Mouse (Mus musculus) limb, embryonic 10.5 days (tissue): ENCODE measurements at regions not wholly inside any gene's neighbourhood (a gene's known extent, or its start where the extent isn't known, plus 50 kb on each side); places are given as distances from the start of the nearest gene placed in this dataset.

ENCODE experiments used
- DNase-seq: peaks from one replicate; pipeline ENCODE4 v3.0.0-alpha.2; 2017; ENCODE audit warnings: low spot score
- H3K27ac ChIP-seq: fragments of 300-500 bp; sonication (generic); 2 replicates; pipeline ENCODE4 v1.5.1; 2016; ENCODE audit warnings: mild to moderate bottlenecking
- H3K27me3 ChIP-seq: fragments of 300-500 bp; sonication (generic); 2 replicates; pipeline ENCODE4 v1.6.1; 2016; ENCODE audit warnings: low read depth, mild to moderate bottlenecking; ENCODE audit not compliant: poor library complexity, severe bottlenecking
- H3K36me3 ChIP-seq: fragments of 300-500 bp; sonication (generic); 2 replicates; pipeline ENCODE4 v1.6.1; 2016; ENCODE audit warnings: mild to moderate bottlenecking, moderate library complexity
- H3K4me1 ChIP-seq: fragments of 300-500 bp; sonication (generic); 2 replicates; pipeline ENCODE4 v1.6.1; 2016
- H3K4me3 ChIP-seq: fragments of 300-500 bp; sonication (generic); 2 replicates; pipeline ENCODE4 v1.5.1; 2016; ENCODE audit warnings: mild to moderate bottlenecking, moderate library complexity
- H3K9me3 ChIP-seq: fragments of 300-500 bp; sonication (generic); replicated peaks from 2 replicates; pipeline ENCODE4 v1.6.1; 2016; ENCODE audit warnings: mild to moderate bottlenecking
- WGBS: fragments of 180-500 bp; shearing (Covaris S2); methylation state at CpG from one replicate; pipeline ENCODE4 v1.1.7; 2016; 5-methylcytosine and 5-hydroxymethylcytosine counted together

GRCm38 (mm10) chr3:38237616-38238015 is 247.0 kb downstream of the Ankrd50 start:
- no peak for DNase-seq
- Histone ChIP-seq H3K27me3 (no peaks in the 10 kb centered on the region), H3K4me1 (peaks cover 15% of the 10 kb centered on the region), H3K27ac (no peak overlapping the region), H3K4me3 (no peak overlapping the region), H3K36me3 (no peaks in the 10 kb centered on the region), H3K9me3 (no peaks in the 10 kb centered on the region)
- 79% methylated on average over 2 of the region's 2 CpGs for WGBS

GRCm38 (mm10) chr3:38235736-38236083 is 248.9 kb downstream of the Ankrd50 start:
- Histone ChIP-seq H3K9me3 (no peaks in the 10 kb centered on the region), H3K27me3 (no peaks in the 10 kb centered on the region), H3K27ac (no peak overlapping the region), H3K4me1 (peaks cover 26% of the 10 kb centered on the region), H3K4me3 (no peak overlapping the region), H3K36me3 (no peaks in the 10 kb centered on the region)
- DNase-seq: peak; percentile 6
- WGBS: 88% methylated on average over 9 of the region's 9 CpGs

- H3K36me3 ChIP-seq: no peaks in the 10 kb centered on the region
- H3K4me3 ChIP-seq: no peak overlapping the region
- peak; percentile 28 for DNase-seq
- no peaks in the 10 kb centered on the region for H3K9me3 ChIP-seq
- 85% methylated on average over 18 of the region's 18 CpGs for WGBS
- H3K27ac ChIP-seq: no peak overlapping the region
- no peaks in the 10 kb centered on the region for H3K27me3 ChIP-seq
- peaks cover 26% of the 10 kb centered on the region for H3K4me1 ChIP-seq
Measured at GRCm38 (mm10) chr3:38235033-38235735, 249.5 kb downstream of the Ankrd50 start.

- no peaks in the 10 kb centered on the region for H3K9me3 ChIP-seq
- H3K4me3 ChIP-seq: no peak overlapping the region
- H3K27ac ChIP-seq: no peak overlapping the region
- no peaks in the 10 kb centered on the region for H3K27me3 ChIP-seq
- no peaks in the 10 kb centered on the region for H3K36me3 ChIP-seq
- DNase-seq: peak; percentile 7
- peaks cover 26% of the 10 kb centered on the region for H3K4me1 ChIP-seq
- WGBS: 91% methylated on average over 4 of the region's 4 CpGs
Measured at GRCm38 (mm10) chr3:38234534-38234933, 250.1 kb downstream of the Ankrd50 start.

- no peak overlapping the region; the same call in 1 of the 2 replicates for H3K27ac ChIP-seq
- peaks cover 26% of the 10 kb centered on the region for H3K4me1 ChIP-seq
- H3K27me3 ChIP-seq: no peaks in the 10 kb centered on the region
- 68% methylated on average over 2 of the region's 2 CpGs for WGBS
- H3K36me3 ChIP-seq: no peaks in the 10 kb centered on the region
- DNase-seq: peak; percentile 25
- no peaks in the 10 kb centered on the region for H3K9me3 ChIP-seq
- H3K4me3 ChIP-seq: no peak overlapping the region
Measured at GRCm38 (mm10) chr3:38234006-38234405, 250.6 kb downstream of the Ankrd50 start.

GRCm38 (mm10) chr3:38233091-38233490 is 251.6 kb downstream of the Ankrd50 start:
- DNase-seq: peak; percentile 26
- WGBS: 89% methylated on average over 3 of the region's 3 CpGs
- Histone ChIP-seq H3K27ac (0 out of 2 replicates have a peak overlapping the region, but pooled peaks have one; percentile 36), H3K4me1 (peaks cover 26% of the 10 kb centered on the region), H3K27me3 (no peaks in the 10 kb centered on the region), H3K9me3 (no peaks in the 10 kb centered on the region), H3K36me3 (no peaks in the 10 kb centered on the region), H3K4me3 (no peak overlapping the region)

GRCm38 (mm10) chr3:38232111-38233076 is 252.2 kb downstream of the Ankrd50 start:
- no peak overlapping the region for H3K4me3 ChIP-seq
- H3K27me3 ChIP-seq: no peaks in the 10 kb centered on the region
- no peaks in the 10 kb centered on the region for H3K9me3 ChIP-seq
- DNase-seq: peak; percentile 84
- peak overlapping the region; percentile 61; the same call in 1 of the 2 replicates for H3K27ac ChIP-seq
- no peaks in the 10 kb centered on the region for H3K36me3 ChIP-seq
- H3K4me1 ChIP-seq: peaks cover 26% of the 10 kb centered on the region
- 60% methylated on average over 15 of the region's 15 CpGs for WGBS

GRCm38 (mm10) chr3:38231506-38231905 is 253.1 kb downstream of the Ankrd50 start:
- Histone ChIP-seq H3K4me1 (peaks cover 26% of the 10 kb centered on the region), H3K9me3 (no peaks in the 10 kb centered on the region), H3K27me3 (no peaks in the 10 kb centered on the region), H3K36me3 (no peaks in the 10 kb centered on the region), H3K27ac (no peak overlapping the region), H3K4me3 (no peak overlapping the region)
- no peak for DNase-seq
- WGBS: 90% methylated on average over 3 of the region's 3 CpGs

- Histone ChIP-seq H3K27me3 (no peaks in the 10 kb centered on the region), H3K27ac (no peak overlapping the region), H3K9me3 (no peaks in the 10 kb centered on the region), H3K36me3 (no peaks in the 10 kb centered on the region), H3K4me1 (peaks cover 26% of the 10 kb centered on the region), H3K4me3 (no peak overlapping the region)
- DNase-seq: no peak
- 79% methylated on average over 6 of the region's 6 CpGs for WGBS
Measured at GRCm38 (mm10) chr3:38230796-38231195, 253.8 kb downstream of the Ankrd50 start.

- Histone ChIP-seq H3K27ac (no peak overlapping the region), H3K4me1 (peaks cover 21% of the 10 kb centered on the region), H3K9me3 (no peaks in the 10 kb centered on the region), H3K4me3 (no peak overlapping the region), H3K36me3 (no peaks in the 10 kb centered on the region), H3K27me3 (no peaks in the 10 kb centered on the region)
- WGBS: 70% methylated on average over 5 of the region's 5 CpGs
- no peak for DNase-seq
Measured at GRCm38 (mm10) chr3:38229686-38230085, 255.0 kb downstream of the Ankrd50 start.

- Histone ChIP-seq H3K27ac (no peak overlapping the region), H3K9me3 (no peaks in the 10 kb centered on the region), H3K4me1 (peaks cover 21% of the 10 kb centered on the region), H3K36me3 (no peaks in the 10 kb centered on the region), H3K4me3 (no peak overlapping the region), H3K27me3 (no peaks in the 10 kb centered on the region)
- no peak for DNase-seq
- 77% methylated on average over 10 of the region's 10 CpGs for WGBS
Measured at GRCm38 (mm10) chr3:38229051-38229450, 255.6 kb downstream of the Ankrd50 start.

- H3K4me1 ChIP-seq: peaks cover 11% of the 10 kb centered on the region
- H3K4me3 ChIP-seq: no peak overlapping the region
- H3K27ac ChIP-seq: no peak overlapping the region
- no peaks in the 10 kb centered on the region for H3K36me3 ChIP-seq
- DNase-seq: peak; percentile 74
- H3K9me3 ChIP-seq: no peaks in the 10 kb centered on the region
- WGBS: 31% methylated on average over 6 of the region's 6 CpGs
- no peaks in the 10 kb centered on the region for H3K27me3 ChIP-seq
Measured at GRCm38 (mm10) chr3:38227596-38227995, 257.0 kb downstream of the Ankrd50 start.

GRCm38 (mm10) chr3:38227121-38227520 is 257.5 kb downstream of the Ankrd50 start:
- no peaks in the 10 kb centered on the region for H3K27me3 ChIP-seq
- WGBS: 60% methylated on average over 9 of the region's 9 CpGs
- no peak for DNase-seq
- H3K4me1 ChIP-seq: peaks cover 7% of the 10 kb centered on the region
- no peak overlapping the region for H3K27ac ChIP-seq
- no peak overlapping the region for H3K4me3 ChIP-seq
- H3K9me3 ChIP-seq: no peaks in the 10 kb centered on the region
- no peaks in the 10 kb centered on the region for H3K36me3 ChIP-seq
